Mouse (Mus musculus): Measurements from ENCODE around the gene Cnn3.

Cnn3 gene

GRCm38 (mm10) chr3:121492026-121492425 lies 65.7 kb downstream of the Cnn3 start:
- no peak for DNase-seq (ENCODE audit: low read depth)

GRCm38 (mm10) chr3:121493997-121494421 lies 67.7 kb downstream of the Cnn3 start:
- peak; percentile 40 for DNase-seq (ENCODE audit: low read depth)

GRCm38 (mm10) chr3:121500225-121500624 lies 73.9 kb downstream of the Cnn3 start:
- peak; percentile 67 for DNase-seq (ENCODE audit: low read depth)

GRCm38 (mm10) chr3:121500734-121501133 lies 74.4 kb downstream of the Cnn3 start:
- DNase-seq (ENCODE audit: low read depth), result no peak

GRCm38 (mm10) chr3:121504927-121505487 lies 78.7 kb downstream of the Cnn3 start:
- DNase-seq (ENCODE audit: low read depth), result no peak

- no peak for DNase-seq (ENCODE audit: low read depth)
These were observed 79.9 kb downstream of the Cnn3 start for GRCm38 (mm10) chr3:121506175-121506574.

GRCm38 (mm10) chr3:121506756-121507155 lies 80.5 kb downstream of the Cnn3 start:
- DNase-seq (ENCODE audit: low read depth), result no peak

- DNase-seq (ENCODE audit: low read depth), result no peak
These were observed 81.4 kb downstream of the Cnn3 start for GRCm38 (mm10) chr3:121507678-121508077.

Data from 416B (cell line).